Mouse (Mus musculus) cerebellum, postnatal 25 days (tissue): ENCODE results near the gene Gm10563.

Source experiments
- DNase-seq, 2 experiments: peaks; one replicate each; pipeline ENCODE4 v3.0.0; 2021; ENCODE audit warnings: mixed read lengths in 2 of 2

The Gm10563 gene

GRCm38 (mm10) chr4:155652283-155653085 is 7.3 kb upstream of the Gm10563 start:
- peak in 1 of 2 experiments; percentile 65 for DNase-seq

GRCm38 (mm10) chr4:155651553-155652269 is 6.5 kb upstream of the Gm10563 start:
- DNase-seq = peak in 1 of 2 experiments; percentile 18

- peak; percentile 27 to 44 for DNase-seq
Observed at GRCm38 (mm10) chr4:155649355-155649754, 4.1 kb upstream of the Gm10563 start.

GRCm38 (mm10) chr4:155645721-155646120 is 513 bp upstream of the Gm10563 start:
- no peak for DNase-seq

GRCm38 (mm10) chr4:155643531-155643930 is 1.7 kb downstream of the Gm10563 start:
- DNase-seq = no peak

GRCm38 (mm10) chr4:155635766-155636499 is 9.3 kb downstream of the Gm10563 start:
- DNase-seq = no peak

- DNase-seq = no peak
Observed at GRCm38 (mm10) chr4:155630267-155630666, 14.9 kb downstream of the Gm10563 start.

- peak; percentile 97 for DNase-seq
Observed at GRCm38 (mm10) chr4:155624338-155625291, 20.6 kb downstream of the Gm10563 start, which contains the start of gene Cdk11b. TSS of gene Cdk11b (plus strand) at chr4:155624854.

GRCm38 (mm10) chr4:155618321-155618720 is 26.9 kb downstream of the Gm10563 start:
- DNase-seq = no peak

GRCm38 (mm10) chr4:155613264-155613663 is 31.9 kb downstream of the Gm10563 start:
- DNase-seq = no peak

- no peak for DNase-seq
Observed at GRCm38 (mm10) chr4:155611860-155612259, 33.3 kb downstream of the Gm10563 start.

GRCm38 (mm10) chr4:155606825-155607224 is 38.4 kb downstream of the Gm10563 start:
- no peak for DNase-seq

- DNase-seq = no peak
Observed at GRCm38 (mm10) chr4:155605132-155605531, 40.1 kb downstream of the Gm10563 start.

- DNase-seq = no peak
Observed at GRCm38 (mm10) chr4:155603801-155604200, 41.4 kb downstream of the Gm10563 start.

- DNase-seq = no peak
Observed at GRCm38 (mm10) chr4:155602753-155603152, 42.5 kb downstream of the Gm10563 start.

- no peak for DNase-seq
Observed at GRCm38 (mm10) chr4:155601997-155602456, 43.2 kb downstream of the Gm10563 start.

- DNase-seq = peak; percentile 99
Observed at GRCm38 (mm10) chr4:155601091-155601996, 43.9 kb downstream of the Gm10563 start, which contains the start of gene Slc35e2. TSS of gene Slc35e2 (plus strand) at chr4:155601416.

- DNase-seq = no peak
Observed at GRCm38 (mm10) chr4:155599901-155600825, 45.0 kb downstream of the Gm10563 start.

- no peak for DNase-seq
Observed at GRCm38 (mm10) chr4:155598536-155598935, 46.7 kb downstream of the Gm10563 start.
